Mouse (Mus musculus) gastrocnemius, postnatal 25 days (tissue): ENCODE results near the gene Stpg2. TPM values are rescaled to one million over a fixed set of nuclear protein-coding genes. Genes with fewer than 3 reads are reported as not detected.
"Not testable (repeated sequence)": the region's sequence is repeated elsewhere in the genome, so short reads cannot be mapped to it uniquely, and the experiment has no call there.

Experiments
- DNase-seq: peaks from one replicate; pipeline ENCODE4 v3.0.0; 2022
- total RNA-seq, 2 experiments: library from RNA; stranded (reverse); gene quantifications; 1 replicate in 1 of 2; 2 replicates in 1 of 2; pipeline ENCODE4 v1.2.3; 2021

Gene Stpg2
- total RNA-seq, 2 experiments from 2014 or later, result not detected

DNA sequence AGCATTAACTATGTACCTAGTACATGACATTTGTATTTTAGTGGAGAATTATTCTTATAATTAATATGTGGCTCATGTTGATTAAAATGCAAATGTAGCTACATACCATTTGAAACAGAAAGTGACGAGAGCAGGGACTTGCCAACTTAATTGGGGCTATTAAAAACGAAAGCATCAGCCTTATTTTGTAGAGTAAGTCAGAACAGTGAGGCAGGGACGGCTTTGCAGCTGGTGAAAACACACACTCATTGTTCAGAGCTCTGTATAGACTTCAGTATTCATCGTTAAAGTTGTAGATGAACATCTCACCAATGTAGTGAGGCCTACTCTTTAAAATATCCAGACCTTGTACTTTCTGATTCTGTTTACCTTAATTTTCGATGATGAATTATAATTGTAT is 213.6 kb downstream of the Stpg2 start:
- no peak for DNase-seq

GRCm38 (mm10) chr3:139442170-139442569 is 236.7 kb downstream of the Stpg2 start:
- DNase-seq, result no peak

DNA sequence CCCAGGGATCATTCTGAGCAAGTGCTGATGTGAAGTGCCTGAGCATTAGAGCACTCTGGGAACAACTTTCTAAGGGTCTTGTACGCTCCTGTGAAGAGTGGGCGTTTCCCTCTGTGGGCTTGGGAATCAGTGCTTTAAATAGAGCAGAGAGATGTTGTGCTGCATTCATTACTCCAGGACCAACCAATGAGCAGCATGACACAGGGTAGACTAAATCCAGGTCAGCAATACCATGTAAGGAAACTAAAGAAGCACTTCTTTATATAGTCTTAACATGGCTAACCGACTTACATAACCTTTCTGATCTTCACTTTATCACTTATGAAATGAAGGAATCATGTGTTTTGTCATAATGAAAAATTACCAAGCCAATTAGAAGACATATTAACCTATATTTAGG is 290.4 kb downstream of the Stpg2 start:
- DNase-seq, result no peak

DNA sequence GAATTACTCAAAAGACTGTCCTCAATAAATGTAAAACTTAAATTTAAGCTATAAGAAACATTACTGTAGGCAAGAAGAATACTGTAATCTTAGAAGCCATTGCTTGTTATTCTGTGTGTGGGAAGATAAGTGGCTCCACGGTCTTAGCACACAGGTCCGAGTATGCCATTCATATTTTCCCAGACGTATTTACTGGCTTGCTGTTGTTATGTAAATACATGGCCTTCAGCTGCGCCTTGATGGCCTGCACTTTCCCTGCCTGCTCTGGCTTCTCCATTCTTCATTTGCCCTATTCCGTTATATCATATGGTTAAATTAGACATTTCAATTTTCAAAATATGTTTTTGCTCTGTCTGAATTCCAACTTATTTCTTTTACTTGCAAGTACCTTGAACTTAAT is 296.7 kb downstream of the Stpg2 start:
- DNase-seq, result no peak

DNA sequence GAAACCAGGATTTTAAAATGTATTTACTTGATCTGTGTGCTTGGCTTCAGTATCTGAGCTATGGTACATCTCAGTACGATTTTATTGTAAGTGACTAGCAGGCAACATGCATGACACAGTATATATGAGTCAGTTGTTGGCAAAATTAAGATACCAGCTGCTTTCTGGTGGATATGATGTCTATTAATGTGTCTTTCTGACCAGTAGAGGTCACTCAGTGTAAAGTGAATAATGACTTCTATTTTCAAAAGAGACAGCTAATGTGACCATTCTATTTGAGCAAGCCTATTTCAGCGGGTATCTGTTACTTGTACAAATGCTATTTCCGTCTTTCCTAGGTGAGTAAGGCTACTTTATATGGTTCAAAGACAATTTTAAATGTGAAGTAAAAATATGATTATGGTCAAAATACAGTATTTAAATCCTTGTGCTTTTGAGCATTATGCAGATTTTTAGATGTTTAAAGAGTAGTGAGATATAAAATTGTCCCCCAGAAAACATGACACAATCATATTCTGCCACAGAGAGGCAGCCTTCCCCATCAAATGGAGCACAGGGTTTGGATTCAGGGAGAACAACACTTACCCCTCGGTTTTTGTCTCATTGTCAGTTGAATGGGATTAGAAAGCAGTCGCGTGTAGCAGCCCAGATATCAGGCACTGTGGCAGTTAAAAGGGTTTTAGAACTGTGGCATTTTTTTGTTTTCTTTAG is 303.9 kb downstream of the Stpg2 start:
- DNase-seq, result no peak

GRCm38 (mm10) chr3:139578496-139578895 is 373.0 kb downstream of the Stpg2 start:
- no peak for DNase-seq

DNA sequence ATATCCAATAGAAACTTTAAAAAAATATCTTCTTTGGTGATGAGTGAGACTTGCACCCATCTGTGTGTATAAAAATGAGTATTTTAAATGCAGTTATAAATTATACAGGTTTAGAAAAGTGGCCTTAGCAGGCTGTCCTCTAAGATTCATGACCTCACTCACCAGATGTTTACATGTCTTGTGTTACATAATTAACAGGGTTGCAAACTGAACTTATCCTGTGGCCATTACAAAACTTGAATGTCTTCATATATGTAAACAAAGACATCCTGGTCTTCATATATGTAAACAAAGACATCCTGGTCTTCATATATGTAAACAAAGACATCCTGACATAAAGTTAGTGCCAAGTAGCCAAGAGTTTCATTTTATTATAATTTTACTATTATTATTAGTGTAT is 375.8 kb downstream of the Stpg2 start:
- no peak for DNase-seq

DNA sequence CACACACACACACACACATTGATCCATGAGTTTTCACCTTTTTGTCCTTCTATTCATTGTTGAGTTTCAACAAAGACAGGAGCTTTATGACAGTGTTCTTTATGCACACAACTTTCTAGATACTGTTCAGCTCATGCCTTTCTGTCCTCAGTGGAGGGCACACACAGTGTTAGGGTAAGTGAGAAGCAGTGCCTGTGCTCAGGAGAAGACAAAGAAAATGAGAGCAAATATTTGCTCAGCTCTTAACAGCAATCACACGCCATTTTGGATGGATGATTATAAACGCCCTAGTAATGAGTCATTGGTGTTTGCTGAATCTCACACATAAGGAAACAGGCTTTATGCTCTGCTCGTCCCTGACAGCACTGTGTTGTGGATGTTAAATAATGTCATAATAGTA is 394.0 kb downstream of the Stpg2 start:
- DNase-seq, result no peak

DNA sequence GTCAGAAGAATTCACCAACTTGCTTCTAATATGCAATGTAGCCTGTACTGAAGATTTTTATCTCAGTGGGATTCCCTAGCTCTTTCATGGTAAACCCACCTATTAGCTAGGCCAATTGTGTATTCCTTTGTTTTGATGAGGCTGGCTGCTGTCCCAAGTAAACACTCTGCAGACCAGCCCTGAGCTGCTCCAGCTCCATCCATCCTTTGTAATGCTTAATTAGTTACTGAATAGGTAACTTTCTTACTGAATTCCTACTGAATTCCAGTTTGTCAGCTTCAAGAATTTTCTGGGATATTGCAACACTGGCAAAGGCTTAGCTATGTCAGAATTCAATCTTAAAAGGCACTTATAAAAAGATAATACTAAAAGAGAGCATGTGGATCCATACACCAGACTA is 402.8 kb downstream of the Stpg2 start:
- DNase-seq, result not testable (repeated sequence)

DNA sequence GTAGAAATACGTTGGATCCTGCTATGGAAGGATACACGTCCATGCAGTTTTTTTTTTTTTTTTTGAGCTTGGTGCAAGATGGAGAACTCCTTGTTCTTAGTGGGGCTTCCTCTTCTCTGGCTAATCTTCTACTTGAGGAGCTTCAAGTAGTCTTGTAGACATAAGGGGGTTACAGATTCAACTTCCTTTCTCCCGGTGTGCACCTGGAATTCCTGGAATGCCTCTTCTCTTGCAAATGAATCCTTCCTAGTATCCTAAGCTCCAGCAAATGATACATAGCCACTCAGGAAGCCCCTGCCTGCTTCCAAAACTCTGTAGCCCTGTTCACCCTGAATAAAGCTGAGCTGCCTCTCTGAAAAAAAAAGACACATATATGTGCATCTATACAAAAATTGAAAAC is 409.1 kb downstream of the Stpg2 start:
- no peak for DNase-seq

- DNase-seq, result no peak
Observed at GRCm38 (mm10) chr3:139615791-139616190, 410.3 kb downstream of the Stpg2 start.

DNA sequence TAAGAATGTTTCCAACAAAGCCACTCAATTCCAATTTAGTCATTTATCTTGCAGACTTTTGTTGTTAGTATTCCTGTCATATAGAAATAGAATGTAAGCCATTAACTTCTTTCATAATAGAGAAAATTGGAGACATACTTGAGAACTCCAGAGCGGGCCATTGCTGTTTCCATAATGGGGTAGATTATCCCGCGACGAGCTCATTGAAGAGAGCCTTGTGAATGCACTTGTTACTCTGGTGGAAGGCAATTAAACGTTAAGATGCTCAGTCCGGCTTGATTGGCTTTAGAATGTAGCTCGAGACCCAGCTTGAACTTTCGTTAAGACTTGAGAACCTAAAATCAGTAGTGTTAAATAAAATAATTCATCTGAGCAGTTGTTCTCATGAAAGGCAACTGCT is 432.4 kb downstream of the Stpg2 start:
- no peak for DNase-seq

GRCm38 (mm10) chr3:139651505-139651904 is 446.0 kb downstream of the Stpg2 start:
- no peak for DNase-seq

DNA sequence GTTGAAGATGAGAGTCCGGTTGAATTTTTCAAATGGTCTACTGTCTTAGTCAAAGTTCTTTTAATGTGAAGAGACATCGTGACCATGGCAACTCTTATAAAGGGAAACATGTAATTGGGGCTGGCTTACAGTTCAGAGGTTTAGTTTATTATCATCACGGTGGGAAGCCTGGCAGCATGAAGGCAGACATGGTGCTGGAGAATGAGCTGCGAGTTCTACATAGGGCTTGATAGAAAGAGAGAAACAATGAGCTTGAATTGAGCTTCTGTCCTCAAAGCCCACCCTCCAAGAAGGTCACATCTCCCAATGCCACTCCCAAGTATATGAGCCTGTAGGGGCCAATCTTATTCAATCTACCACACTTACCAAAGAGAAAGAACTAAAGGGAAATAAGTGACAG is 453.9 kb downstream of the Stpg2 start:
- no peak for DNase-seq

GRCm38 (mm10) chr3:139662241-139662640 is 456.7 kb downstream of the Stpg2 start:
- DNase-seq, result no peak

DNA sequence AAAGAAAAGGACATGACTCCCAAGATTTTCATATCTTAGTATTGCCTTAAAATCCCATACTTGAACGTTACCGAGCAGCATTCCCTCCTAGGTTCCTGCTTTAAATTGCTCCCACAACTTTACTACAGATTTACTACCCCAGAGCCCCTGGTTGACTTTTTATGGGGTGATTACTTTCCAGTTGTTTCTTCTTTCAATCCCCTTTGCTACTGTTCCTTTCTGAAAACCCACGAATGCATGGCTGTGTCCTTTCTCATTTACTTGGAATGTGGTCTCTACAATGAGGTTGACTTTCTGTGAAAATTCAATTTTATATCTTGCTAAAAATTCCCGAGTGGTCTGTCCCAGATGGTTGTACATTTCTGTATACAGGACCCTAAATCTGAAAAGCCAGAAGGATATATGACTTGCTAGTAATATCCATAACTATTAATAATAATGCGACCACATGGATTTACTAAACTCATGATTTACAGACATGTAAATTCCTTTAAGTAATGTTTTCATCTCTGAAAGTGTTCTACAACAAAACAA is 458.3 kb downstream of the Stpg2 start:
- DNase-seq, result no peak

DNA sequence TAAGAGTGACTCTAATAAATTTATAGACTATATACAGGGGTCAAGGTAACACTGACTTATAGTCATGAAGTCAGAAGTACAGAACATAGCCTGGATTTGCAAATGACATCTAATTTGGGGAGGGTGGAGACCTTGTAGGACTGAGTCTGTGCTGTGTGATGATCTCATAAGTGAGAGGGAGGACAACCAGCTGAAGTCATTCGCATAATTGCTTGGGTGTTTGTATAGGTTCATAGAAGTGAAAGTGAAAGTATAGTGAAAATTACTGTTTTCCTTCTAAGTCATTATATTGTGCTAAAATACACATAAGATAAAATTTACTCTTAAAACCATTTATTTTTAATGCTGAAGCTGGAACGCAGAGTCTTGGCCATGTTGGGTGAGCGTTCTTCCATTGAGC is 459.6 kb downstream of the Stpg2 start:
- no peak for DNase-seq

- DNase-seq, result no peak
Observed at GRCm38 (mm10) chr3:139676192-139676591, 470.7 kb downstream of the Stpg2 start.

DNA sequence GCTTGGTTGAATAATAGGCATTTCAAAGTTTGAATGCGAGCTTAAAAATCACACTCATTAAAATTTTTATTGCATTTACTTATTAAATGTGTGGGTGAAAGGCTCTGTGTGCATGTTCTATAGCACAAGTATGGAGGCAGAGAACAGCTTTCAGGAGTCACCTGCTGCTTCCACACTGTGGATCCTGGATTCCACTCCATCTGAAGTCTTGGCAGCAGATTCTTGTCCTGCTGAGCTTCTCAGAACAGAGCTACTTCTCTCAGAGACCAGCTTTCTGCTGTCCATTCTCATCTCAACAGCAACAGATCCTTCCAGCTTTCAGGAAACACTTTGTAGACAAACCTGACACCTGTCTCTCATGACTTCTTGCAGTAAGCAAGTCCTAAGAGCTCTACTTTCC is 471.2 kb downstream of the Stpg2 start:
- no peak for DNase-seq

GRCm38 (mm10) chr3:139704238-139704637 is 498.7 kb downstream of the Stpg2 start:
- not testable (repeated sequence) for DNase-seq

- not testable (repeated sequence) for DNase-seq
Observed at GRCm38 (mm10) chr3:139707396-139707795, 501.9 kb downstream of the Stpg2 start.

- no peak for DNase-seq
Observed at GRCm38 (mm10) chr3:139709794-139710193, 504.3 kb downstream of the Stpg2 start.

GRCm38 (mm10) chr3:139728751-139729150 is 523.3 kb downstream of the Stpg2 start:
- DNase-seq, result no peak

- no peak for DNase-seq
Observed at GRCm38 (mm10) chr3:139729248-139729647, 523.8 kb downstream of the Stpg2 start.
